In genomic region chr5:33996694-33997045, GRCm38 (mm10) we compare ENCODE assay signal across 8 mouse cellular contexts. TPM values are rescaled to one million over a fixed set of nuclear protein-coding genes. Genes with fewer than 3 reads are reported as not detected.
A peak's percentile ranks its signal among the peaks of the same experiment; 100 is the strongest.
DNase-seq lines count a peak whose midpoint lies in the region; ATAC-seq and TF ChIP-seq lines count a peak whose summit lies in the region.

No protein-coding gene starts in this region.

- peak overlapping the region; percentile 77 for H3K4me2 ChIP-seq in forebrain, embryonic 14.5 days (ENCODE audit: low read length)
- peak overlapping the region; percentile 71 for H3K4me2 ChIP-seq in liver, embryonic 13.5 days

- peak overlapping the region; percentile 84 for H3K9ac ChIP-seq in forebrain, embryonic 14.5 days (ENCODE audit: low read length)
- H3K9ac ChIP-seq in liver, embryonic 13.5 days: no peak overlapping the region

- no peak for TF ChIP-seq CTCF in E14TG2a.4 (conservative IDR thresholded peaks at IDR 0.05; ENCODE audit: low read length)

- H3K4me1 ChIP-seq in heart, embryonic 10.5 days: peaks cover 23% of the 10 kb centered on the region
- H3K4me1 ChIP-seq in E14TG2a.4 (replicated peaks; ENCODE audit: low read depth, low read length): peaks cover 28% of the 10 kb centered on the region
- H3K4me1 ChIP-seq in forebrain, embryonic 14.5 days (ENCODE audit: control insufficient read depth, insufficient read depth, low read length): peaks cover 23% of the 10 kb centered on the region
- peaks cover 11% of the 10 kb centered on the region for H3K4me1 ChIP-seq in liver, embryonic 13.5 days (replicated peaks)

- no peaks in the 10 kb centered on the region; the same call in 1 of the 2 replicates for H3K36me3 ChIP-seq in heart, embryonic 10.5 days
- no peaks in the 10 kb centered on the region for H3K36me3 ChIP-seq in E14TG2a.4 (ENCODE audit: insufficient read depth, low read length)
- peaks cover 18% of the 10 kb centered on the region for H3K36me3 ChIP-seq in forebrain, embryonic 14.5 days (ENCODE audit: control insufficient read depth, insufficient read depth, low read length)
- no peaks in the 10 kb centered on the region for H3K36me3 ChIP-seq in liver, embryonic 13.5 days

- H3K9me3 ChIP-seq in heart, embryonic 10.5 days: no peaks in the 10 kb centered on the region
- peaks cover 6% of the 10 kb centered on the region; the same call in 1 of the 2 replicates for H3K9me3 ChIP-seq in E14TG2a.4 (ENCODE audit: low read length)
- H3K9me3 ChIP-seq in forebrain, embryonic 14.5 days (replicated peaks; ENCODE audit: control insufficient read depth, low read length): no peaks in the 10 kb centered on the region
- H3K9me3 ChIP-seq in liver, embryonic 13.5 days (replicated peaks): no peaks in the 10 kb centered on the region

- H3K4me3 ChIP-seq in heart, embryonic 10.5 days: peak overlapping the region; percentile 74
- peak overlapping the region; percentile 86 for H3K4me3 ChIP-seq in E14TG2a.4 (replicated peaks; ENCODE audit: low read length)
- peak overlapping the region; percentile 82 for H3K4me3 ChIP-seq in forebrain, embryonic 14.5 days (ENCODE audit: low read depth, low read length)
- H3K4me3 ChIP-seq in liver, embryonic 13.5 days (replicated peaks): peak overlapping the region; percentile 54

- DNase-seq in heart, embryonic 10.5 days (ENCODE audit: low spot score): no peak
- DNase-seq in heart, adult 8-10 months (ENCODE audit: low spot score): no peak
- DNase-seq in forebrain, embryonic 14.5 days (ENCODE audit: low spot score): no peak
- DNase-seq in liver, embryonic 13.5 days: no peak
- no peak for DNase-seq in right cerebral cortex, postnatal 36 days (ENCODE audit: low spot score in 2 of 2)
- no peak for DNase-seq in urinary bladder, postnatal 4 days (ENCODE audit: low spot score in 2 of 2)
- DNase-seq in thymus, postnatal 4 days: no peak

- ATAC-seq in forebrain, embryonic 14.5 days: no peak
- no peak for ATAC-seq in liver, embryonic 13.5 days (ENCODE audit: low read depth)

- peaks cover 78% of the 10 kb centered on the region for H3K27me3 ChIP-seq in heart, embryonic 10.5 days (ENCODE audit: insufficient read depth, poor library complexity, severe bottlenecking)
- peaks cover 80% of the 10 kb centered on the region for H3K27me3 ChIP-seq in E14TG2a.4 (ENCODE audit: insufficient read depth, low read length)
- H3K27me3 ChIP-seq in forebrain, embryonic 14.5 days (replicated peaks; ENCODE audit: control insufficient read depth, insufficient read depth, low read length): no peaks in the 10 kb centered on the region
- peaks cover 67% of the 10 kb centered on the region for H3K27me3 ChIP-seq in liver, embryonic 13.5 days

- WGBS in heart, embryonic 10.5 days: 6% methylated on average over 54 of the region's 55 CpGs
- 0% methylated on average over 32 of the region's 55 CpGs for WGBS in forebrain, embryonic 14.5 days
- WGBS in liver, embryonic 13.5 days (ENCODE audit: insufficient replicate concordance): under 1% methylated on average over 55 of the region's 55 CpGs

- H3K27ac ChIP-seq in heart, embryonic 10.5 days: peak overlapping the region; percentile 76
- H3K27ac ChIP-seq in forebrain, embryonic 14.5 days (ENCODE audit: low read depth, low read length): peak overlapping the region; percentile 97
- H3K27ac ChIP-seq in liver, embryonic 13.5 days: no peak overlapping the region

RNA-seq across cellular contexts. Expression of gene Nat8l, which starts 0.9 kb away (rescaled TPM):
- 0.39 and 0.45 TPM in 2 replicates for polyA plus RNA-seq in heart, embryonic 10.5 days (2016; fragmentation: Nextera tagmentation; extraction: Ambion mirVana)
- 1 to 10 TPM; 1.3 to 1.9 (median 1.6) TPM for total RNA-seq in heart, adult 8-10 months (2022)
- polyA plus RNA-seq in forebrain, embryonic 14.5 days (2014; fragmentation: Nextera tagmentation; extraction: Ambion mirVana): 2.5 and 2.7 TPM in 2 replicates
- 0.05 and 0.06 TPM in 2 replicates for polyA plus RNA-seq in liver, embryonic 13.5 days (2015; fragmentation: Nextera tagmentation; extraction: Ambion mirVana)

RNA-seq across cellular contexts. Expression of gene Gm1673, which starts 13.4 kb away (rescaled TPM):
- 82.7 and 88.8 TPM in 2 replicates for polyA plus RNA-seq in heart, embryonic 10.5 days (2016; fragmentation: Nextera tagmentation; extraction: Ambion mirVana)
- total RNA-seq in heart, adult 8-10 months (2022): 1 to 10 TPM; 3.3 to 6.5 (median 3.9) TPM
- polyA plus RNA-seq in forebrain, embryonic 14.5 days (2014; fragmentation: Nextera tagmentation; extraction: Ambion mirVana): 424 and 498 TPM in 2 replicates
- polyA plus RNA-seq in liver, embryonic 13.5 days (2015; fragmentation: Nextera tagmentation; extraction: Ambion mirVana): 5.0 and 7.0 TPM in 2 replicates

Comparison
In these comparisons a context has a peak if more than half of its experiments do, and no peak if none do; other contexts are left out.
1. RNA of gene Gm1673, which starts 13.4 kb away (polyA plus RNA-seq): 424 to 498 TPM in forebrain, embryonic 14.5 days and 82.7 to 88.8 TPM in heart, embryonic 10.5 days; 5.0 to 7.0 TPM in liver, embryonic 13.5 days; every median in the first group is over 10 times any median in the second.
2. Peak in every context shown above with its lines, with median percentiles within 50 percentile points of each other: H3K4me3 ChIP-seq.